Mouse (Mus musculus): Measurements from ENCODE around the gene Cnr1.

DNA sequence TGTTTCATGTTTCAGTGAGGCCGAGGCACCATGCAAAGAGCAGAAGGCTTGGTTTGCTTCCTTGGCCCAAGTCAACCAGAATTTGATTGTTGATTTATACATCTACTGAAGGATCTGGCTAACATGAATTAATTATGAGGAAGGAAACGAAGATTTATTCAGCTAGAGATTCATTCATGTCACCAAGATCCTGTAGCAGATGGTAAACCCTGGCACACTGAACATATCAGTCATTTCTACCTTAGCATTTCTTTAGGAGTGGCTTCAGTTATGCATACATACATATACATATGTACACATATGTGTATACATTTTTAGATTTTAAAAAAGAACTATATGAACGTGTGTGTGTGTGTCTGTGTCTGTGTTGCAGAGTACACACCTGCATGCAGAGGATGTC lies 34.1 kb downstream of the Cnr1 start:
- TF ChIP-seq CTCF (IDR thresholded peaks at IDR 0.05; ENCODE audit: low read depth) (no peak), EP300 (IDR thresholded peaks at IDR 0.05; ENCODE audit: low read depth) (no peak)
